Mouse (Mus musculus) layer of hippocampus, adult 9-10 months (tissue): ENCODE results near the gene Pdk2.

Experiments
- DNase-seq: peaks from one replicate; pipeline ENCODE4 v3.0.0; 2022; ENCODE audit warnings: low spot score

Gene Pdk2

DNA sequence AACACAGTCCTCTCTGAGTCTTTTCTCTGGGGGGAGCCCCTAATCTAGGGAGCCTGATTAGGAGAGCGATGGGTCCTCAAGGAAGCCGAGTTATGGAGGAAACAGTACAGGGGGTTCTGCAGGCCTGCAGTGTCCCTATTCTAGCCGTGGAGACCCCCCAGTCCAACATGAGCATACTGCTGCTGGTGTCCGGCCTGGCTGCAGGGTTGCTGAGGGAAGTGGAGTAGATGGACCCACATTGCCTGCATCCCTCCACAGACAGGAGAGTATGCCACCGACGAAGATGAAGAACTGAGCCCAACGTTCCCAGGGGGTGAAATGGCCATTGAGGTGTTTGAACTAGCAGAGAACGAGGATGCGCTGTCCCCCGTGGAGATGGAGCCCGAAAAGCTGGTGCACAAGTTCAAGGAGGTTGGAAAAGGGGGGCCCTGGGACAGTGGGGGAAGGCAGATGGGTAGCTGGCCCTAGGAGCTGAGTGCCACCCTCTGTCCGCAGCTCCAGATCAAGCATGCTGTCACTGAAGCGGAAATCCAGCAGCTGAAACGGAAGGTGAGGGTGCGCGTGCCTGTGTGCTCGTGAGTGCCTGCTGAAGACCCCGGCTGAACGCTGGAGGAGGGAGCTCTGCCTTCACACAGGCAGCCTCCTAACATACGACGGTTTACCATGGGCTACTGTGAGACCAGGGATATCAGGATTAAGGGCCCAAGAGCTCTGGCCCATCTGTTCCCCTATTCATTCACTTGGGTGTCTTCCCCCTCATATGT, 39.4 kb downstream of the Pdk2 start:
- no peak for DNase-seq

DNA sequence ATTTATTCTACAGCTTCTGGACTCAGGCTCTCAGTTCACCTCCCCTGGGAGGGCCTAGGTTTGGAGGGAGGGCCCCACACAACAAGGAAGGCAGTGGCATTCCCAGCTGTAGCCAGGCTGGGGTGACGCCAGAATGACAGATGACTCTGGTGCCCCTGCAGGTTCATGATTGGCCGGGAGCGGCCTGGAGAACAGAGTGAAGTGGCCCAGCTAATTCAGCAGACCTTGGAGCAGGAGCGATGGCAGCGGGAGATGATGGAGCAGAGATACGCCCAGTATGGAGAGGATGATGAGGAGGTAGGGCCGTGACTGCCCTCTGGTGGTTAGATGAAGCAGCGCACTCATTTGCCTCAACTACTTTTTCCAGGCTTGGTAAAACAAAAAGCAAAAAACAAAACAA, 40.1 kb downstream of the Pdk2 start:
- DNase-seq = no peak

DNA sequence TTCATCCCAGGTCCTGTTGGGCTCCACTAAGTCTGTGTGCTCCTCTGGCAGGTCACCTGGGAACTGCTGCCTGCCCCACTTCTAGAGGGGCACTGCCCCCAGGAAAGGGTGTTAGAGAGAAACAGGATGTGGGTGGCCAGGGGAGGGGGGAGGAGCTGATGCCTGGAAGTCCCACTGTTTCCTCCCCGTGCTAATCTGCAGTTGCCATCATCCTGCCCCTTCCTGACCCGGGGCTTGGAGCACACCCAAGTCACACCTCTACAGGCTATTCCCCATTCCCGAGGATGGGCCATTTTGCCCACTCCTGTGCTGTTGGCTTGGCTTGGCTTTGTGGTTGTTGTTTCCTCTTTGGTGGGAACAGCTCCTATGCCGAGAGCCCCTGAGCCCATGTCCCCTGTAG, 40.6 kb downstream of the Pdk2 start:
- DNase-seq = no peak

DNA sequence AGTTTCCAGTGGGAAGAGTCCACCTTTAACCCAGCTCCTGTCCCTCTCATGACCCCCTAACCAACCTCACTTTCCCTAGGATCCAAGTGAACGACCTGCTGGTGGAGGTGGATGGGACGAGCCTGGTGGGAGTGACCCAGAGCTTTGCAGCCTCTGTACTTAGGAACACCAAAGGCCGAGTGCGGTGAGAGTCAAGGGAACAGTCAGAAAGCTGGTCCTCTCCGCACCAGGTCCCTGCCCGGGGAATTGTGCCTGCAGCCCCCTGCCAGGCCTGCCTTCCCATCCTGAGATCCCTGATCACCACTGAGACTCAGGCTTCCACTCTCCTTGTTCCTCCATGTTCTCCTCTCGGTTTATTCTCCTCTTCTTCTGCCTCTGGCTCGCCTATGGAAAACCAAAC, 41.0 kb downstream of the Pdk2 start:
- no peak for DNase-seq

DNA sequence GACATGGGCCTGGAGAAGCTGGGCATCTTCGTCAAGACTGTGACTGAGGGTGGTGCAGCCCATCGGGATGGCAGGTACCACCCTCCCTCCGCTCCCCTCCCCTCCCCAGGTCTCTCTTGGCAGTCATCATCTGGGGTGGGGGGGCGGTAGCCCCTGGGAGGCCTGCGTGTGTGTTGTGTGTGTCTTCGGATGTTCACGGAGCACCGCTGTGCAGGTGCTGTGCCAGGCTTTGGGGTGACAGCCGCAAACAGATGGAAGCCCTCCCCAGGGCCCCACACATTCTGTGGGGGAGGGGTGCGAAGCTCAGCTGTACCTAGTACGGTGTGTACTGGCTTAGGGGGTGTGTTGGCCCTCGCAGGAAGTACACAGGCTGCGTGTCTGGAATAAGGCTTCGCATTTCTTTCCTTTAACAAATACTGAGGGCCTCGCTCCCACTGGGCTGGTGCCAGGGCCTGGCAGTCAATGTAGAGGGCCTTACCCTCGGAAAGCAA, 43.1 kb downstream of the Pdk2 start:
- no peak for DNase-seq

DNA sequence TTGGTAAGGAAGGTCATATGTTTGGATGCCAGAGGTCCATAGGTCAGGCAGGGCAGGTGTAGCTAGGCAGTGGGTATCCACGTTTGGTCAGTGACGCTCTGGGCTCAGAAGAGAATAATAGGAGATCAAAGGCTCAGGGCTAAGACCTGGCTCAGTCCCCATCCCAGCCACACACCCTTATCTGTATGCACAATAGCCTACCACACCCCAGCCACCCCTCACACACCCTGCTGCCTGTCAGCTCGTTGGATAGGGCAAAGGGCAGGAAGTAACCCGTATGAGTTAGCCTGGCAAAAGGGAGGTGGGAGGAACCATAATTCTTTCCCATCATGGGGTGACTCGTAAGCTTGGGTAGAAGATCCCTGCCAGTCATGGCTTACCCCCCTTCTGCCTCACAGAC, 43.6 kb downstream of the Pdk2 start:
- DNase-seq = no peak

DNA sequence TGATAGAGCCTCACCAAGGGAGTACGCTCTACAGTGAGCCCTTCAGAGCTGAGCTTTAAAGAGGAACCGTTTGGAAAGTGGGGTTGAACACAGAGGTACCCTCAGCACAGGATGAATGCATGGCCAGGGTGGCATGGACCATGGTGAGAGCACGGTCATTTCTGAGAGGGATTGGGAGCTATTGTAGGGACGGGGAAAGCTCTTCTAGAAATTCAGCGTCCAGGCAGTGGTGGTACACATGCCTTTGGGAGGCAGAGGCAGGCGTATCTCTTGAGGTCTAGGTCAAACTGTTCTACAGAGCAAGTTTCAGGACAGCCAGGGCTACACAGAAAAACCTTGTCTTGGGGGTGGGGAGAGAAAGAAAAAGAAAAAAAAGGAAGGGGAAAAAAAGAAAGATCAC, 44.2 kb downstream of the Pdk2 start:
- no peak for DNase-seq

DNA sequence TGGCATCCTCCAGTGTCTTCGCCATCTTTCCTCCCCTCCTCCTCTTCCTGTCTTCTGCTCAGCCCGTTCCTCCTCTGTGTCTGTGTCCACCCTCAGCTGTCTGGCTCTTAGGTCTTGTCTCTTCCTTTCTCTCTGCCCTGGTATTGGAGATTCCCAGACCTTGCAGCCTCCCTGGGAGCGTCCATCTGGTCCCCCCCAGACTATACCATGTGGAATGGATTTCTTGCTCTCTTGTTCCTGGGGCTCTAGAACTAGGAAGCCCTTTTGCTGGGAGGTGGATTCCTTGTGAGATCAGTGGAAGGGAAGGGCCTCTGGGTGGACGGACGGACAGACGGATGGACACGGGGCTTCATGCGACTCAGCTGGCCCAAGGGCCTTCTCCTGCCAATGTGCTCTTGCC, 45.1 kb downstream of the Pdk2 start:
- DNase-seq = no peak

DNA sequence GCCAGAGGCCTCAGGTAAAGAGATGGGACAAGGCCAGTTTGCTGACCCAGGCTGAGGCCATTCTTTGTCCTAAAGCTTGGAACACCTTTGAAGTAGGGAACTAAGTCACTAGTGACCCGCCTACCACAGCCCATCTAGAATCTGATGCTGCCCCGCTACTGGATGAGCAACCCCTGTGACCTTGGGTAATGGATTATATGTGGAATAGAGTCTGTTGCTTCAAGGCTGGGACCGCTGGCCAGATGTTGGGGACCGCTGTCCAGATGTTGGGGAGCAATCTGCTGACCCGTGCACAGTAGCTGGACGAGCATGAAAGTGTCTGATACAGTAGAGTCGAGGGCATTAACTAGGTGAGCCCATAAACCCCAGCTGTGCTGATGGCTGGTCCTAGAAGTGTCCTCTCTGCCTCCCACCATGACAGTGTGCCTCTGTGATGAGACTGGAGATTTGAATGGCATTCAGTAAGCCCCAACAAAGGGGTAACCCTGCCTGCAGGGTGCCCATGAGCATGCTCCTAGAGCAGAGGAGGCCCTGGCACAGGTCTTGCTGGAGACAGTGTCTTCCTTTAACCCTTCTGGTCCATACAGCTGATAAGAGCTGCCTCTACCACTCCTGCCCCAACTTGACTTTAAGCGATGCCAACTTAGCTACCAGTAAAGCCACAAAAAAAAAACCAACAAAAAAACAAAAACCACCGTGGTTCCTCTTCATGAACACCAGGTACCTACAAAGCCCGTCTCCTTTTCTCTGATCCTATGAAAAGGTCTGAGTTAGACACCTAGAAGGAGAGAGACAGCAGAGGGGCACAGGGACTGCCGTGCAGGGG, 46.0 kb downstream of the Pdk2 start:
- DNase-seq = no peak

DNA sequence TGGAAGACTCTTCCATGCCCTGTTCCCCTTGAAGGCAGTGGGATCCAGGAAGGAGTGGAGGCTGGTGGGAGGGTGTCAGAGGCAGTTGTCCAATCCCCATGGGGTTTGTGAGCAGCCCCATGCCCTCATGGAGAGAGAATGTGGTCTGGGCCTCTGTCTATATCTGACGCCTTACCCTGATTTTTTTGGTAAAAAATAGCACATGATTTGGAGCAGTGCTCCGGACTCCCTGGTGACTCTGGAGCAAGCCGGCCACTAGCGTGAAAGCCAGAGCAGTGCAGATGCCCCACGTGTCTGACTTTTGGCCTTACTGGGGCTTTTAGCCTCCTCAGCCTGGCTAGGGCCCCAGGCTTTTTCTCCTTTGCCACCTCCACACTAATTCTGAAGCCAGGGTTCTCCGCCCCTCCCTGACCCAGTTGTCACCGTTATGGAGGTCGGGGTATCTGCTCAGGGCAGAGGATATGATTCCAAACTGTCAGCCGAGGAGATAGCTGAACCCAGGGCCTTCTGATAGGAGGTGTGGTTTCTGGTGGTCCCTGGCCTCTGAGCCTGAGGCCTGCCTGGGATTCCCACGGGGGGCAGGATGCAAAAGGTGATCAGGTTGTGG, 46.8 kb downstream of the Pdk2 start:
- DNase-seq = no peak

DNA sequence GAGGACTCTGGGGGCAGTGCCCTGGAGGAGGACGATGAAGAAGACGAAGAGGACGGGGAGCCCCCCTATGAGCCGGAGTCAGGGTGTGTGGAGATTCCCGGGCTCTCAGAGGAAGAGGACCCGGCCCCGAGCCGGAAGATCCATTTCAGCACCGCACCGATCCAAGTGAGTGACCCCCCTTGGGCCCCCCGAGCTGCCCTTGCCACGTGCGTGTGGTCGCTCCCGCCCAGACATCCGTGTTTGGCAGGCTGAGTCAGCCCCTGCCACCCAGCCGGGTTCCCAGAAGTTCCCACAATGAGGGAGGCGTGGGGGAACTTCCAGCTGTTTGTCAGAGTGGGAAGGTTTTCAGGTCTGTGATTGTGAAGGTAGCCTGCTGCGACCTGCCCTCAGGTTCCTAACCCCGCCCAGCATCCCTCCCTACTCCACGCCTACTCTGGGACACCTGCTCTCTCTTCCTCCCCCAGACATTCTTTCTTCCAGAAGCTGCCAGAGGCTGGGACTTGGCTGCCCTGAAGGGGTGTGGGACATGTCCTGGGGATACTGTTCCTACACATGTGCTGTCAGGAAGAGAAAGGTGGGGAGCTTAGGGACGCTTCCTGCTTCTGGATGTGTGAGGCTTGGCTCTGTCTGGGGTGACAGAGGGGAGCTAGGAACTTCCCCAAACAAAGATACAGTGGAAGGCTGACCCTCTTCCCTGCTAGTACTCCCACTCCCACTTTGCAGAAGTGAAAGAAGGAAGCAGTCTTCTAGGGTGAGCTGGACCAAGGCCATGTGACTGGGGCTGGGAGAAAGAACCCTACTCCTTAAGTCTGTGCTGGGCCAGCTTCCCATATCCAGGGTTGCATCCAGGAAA, 48.2 kb downstream of the Pdk2 start:
- DNase-seq = no peak

DNA sequence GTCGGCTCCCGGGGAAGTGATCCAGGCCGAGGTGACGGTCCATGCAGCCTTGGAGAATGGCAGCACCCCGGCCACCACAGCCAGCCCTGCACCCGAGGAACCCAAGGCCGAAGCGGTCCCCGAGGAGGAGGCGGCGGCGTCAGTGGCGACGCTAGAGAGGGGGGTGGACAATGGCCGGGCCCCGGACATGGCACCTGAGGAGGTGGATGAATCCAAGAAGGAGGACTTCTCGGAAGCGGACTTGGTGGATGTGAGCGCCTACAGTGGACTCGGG, 48.7 kb downstream of the Pdk2 start:
- no peak for DNase-seq

DNA sequence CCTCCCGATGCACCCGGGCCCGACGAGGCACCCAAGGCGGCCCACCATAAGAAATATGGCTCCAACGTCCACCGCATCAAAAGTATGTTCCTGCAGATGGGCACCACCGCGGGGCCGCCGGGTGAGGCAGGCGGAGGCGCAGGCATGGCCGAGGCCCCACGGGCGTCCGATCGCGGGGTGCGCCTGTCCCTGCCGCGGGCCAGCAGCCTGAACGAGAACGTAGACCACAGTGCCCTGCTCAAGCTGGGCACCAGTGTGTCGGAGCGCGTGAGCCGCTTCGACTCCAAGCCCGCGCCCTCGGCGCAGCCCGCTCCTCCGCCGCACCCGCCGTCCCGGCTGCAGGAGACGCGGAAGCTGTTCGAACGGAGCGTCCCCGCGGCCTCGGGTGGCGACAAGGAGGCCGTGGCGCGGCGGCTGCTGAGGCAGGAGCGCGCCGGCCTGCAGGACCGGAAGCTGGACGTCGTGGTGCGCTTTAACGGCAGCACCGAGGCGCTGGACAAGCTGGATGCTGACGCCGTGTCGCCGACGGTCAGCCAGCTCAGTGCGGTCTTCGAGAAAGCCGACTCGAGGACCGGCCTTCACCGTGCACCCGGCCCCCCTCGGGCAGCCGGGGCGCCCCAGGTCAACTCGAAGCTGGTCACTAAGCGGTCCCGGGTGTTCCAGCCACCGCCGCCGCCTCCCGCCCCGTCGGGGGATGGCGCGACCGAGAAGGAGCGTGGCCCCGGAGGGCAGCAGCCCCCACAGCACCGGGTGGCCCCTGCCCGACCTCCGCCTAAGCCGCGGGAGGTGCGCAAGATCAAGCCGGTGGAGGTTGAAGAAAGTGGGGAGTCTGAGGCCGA, 49.3 kb downstream of the Pdk2 start:
- no peak for DNase-seq

DNA sequence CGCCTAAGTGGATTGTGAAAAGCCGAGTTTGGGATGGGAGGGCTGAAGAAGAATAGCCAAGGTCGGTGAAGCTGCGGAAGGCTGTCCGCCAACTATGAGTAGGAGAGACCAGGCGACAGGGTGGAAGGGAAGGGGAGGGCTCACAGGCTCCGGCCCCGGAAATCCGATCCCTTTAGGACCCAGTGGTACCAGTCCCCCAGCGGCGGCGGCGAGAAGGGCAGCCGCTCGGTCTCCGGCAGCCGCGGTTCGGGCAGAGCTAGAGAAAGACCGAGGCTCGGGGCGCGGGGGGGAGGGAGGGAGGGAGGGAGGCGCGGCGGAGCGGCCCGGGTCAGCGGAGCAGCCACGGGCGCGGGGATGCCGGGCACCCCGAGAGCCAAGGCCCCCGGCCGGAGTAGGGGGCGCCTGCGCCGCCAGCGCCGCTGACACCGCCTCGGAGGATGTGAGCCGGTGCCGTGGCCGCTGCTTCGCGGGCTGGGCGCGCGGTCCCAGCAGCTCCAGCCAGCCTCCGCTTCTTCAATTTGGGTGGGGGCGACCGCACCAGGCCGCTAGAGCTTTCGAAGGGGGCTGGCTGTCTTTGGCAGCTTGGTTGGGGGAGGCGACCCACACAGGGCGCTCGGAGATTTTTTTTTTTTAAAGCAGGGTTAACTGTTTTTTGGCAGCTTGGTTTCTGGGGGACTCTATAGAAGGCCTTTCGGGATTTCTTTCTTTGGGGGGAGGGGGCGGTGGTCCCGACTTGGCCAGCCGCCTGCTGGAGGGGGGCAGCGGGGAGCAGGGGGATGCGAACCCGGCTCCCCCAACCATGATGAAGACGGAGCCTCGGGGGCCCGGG, 50.2 kb downstream of the Pdk2 start, which contains the start of gene Ppp1r9b:
TSS of gene Ppp1r9b (plus strand) at position 287 of the 829 bp plus-strand sequence.
- DNase-seq = no peak

DNA sequence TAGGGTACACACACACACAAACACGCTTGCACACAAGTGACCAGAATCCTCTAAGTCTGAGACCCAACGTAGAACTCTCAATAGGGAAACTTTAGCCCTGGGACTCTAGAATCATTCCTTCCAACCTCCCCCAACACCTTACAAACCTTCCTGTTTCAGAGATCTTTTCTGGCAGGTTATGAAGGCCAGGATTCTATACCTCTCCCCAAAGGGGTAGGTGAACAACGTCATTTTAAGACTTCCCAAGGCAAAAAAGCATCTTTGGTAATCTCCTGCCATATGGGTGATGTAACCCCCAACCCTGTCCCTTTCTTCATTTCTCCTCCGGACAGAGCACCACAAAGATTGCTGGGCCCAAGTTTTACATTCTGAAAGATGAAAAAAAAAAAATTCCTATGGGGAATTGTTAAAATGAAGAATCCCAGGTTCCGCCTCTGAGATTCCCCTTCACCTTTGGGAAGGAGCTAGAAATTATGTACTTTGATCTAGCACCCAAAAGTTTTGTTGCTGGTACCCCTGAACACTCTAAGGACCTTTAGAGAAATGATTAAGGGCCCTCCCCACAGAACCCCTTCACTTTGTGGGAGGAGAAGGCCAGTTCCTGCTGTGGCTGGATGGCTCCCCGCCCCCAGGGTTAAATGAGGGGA, 50.9 kb downstream of the Pdk2 start:
- no peak for DNase-seq

DNA sequence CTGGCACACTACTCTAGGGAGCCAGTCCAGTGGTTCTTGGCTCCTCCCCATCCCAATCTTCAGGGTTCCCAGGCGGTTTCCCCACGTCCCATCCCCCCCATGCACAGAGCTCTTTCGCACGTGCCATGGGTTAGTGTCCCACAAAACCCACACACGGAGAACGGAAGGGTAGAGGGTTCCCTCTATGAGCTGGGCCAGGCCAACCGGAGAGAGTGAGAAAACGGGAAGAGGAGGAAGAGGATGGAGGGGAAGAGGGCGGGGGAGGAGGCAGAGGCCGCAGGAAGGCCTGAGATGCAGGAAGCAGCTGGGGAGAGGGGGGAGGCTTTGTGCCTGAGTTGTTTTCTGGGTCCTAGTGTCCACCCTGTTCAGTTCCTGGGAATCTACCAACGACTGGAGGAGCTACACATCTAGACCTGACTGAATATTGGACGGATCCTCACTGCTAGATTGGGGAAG, 51.6 kb downstream of the Pdk2 start:
- DNase-seq = no peak

DNA sequence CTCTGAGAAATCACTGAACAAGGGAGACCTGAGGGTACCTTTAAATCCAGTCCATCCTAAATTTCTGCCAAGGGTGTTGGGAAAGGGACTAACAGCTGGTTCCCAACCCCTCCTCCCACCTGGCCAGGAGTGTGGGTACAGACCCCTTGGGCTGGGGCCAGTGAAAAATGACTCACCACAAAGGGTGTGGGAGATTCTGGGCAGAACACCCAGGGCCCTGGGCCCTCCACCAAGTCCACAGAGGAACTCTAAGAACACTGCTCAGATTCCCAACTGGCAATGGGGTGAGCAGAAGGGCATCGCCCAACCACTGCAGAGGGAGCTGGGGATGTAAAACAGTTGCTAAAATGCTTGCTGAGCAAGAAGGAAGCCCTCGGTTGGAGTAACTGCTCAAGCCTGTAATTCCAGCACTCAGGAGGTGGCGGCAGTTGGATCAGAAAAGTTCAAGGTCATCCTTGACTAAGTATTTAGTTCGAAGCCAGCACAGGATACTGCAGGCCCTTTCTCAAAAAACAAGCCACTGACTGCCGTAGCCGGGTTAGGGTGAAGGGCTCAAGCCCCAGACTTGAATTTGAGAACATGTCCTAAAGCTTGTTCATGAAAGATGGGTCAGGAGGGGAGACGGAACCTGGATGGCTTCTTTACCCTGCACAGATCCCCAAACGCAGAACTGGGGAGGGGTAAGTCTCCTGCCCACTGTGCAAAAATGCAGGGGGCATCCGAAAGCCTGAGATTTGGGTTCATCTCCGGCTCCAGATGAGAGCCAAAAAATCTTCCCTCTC, 52.2 kb downstream of the Pdk2 start:
- DNase-seq = no peak

DNA sequence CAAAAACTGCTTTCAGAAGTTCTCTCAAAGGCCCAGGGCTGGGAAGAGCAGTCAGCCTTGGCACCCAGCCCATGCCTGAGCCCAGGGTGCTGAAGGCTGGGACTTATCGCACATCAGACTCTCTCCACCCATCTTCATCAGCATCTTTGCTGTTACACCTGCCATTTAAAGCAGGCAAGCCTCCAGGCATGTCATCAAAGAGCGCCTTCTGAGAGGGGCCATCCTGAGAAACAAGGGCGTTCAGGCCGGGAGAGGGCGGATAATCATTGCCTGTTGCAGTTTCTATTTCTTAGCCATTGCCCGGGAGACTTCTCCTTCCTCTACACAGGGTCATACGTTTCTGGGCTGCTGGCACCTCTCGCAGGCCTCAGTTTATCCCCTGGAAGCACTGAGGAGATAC, 53.3 kb downstream of the Pdk2 start:
- no peak for DNase-seq

DNA sequence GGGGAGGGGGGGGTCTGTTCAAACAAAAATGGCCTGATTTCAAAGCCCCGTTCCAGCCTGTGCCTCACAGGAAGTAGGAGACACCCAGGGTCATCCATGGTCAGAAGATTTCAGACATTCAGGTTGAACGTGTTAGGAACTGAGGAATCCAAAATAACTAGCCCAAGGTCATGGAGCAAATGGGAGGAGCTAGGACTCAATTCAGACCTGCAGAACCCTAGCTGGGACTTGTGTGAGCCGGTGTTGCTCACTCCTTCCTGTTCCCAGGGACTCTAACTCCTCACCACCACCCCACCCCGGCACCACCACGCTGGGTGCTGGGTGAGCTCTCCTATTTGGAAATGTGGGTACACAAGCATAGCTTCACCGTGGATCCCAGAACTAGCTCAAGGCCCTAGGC, 53.8 kb downstream of the Pdk2 start:
- no peak for DNase-seq
